Mouse (Mus musculus) cortical plate, adult 2 months (tissue): ENCODE data around the gene Tmem25.

Experiments
- CTCF ChIP-seq: fragments of 200-500 bp; IDR thresholded peaks from 2 replicates; pipeline ENCODE4 v1.5.1; 2011; ENCODE audit warnings: mild to moderate bottlenecking, control low read depth, low read length; ENCODE audit not compliant: insufficient read depth; ENCODE audit errors: extremely low read depth
- POLR2A ChIP-seq: fragments of 200-500 bp; IDR thresholded peaks from 2 replicates; pipeline ENCODE4 v1.6.1; 2011; ENCODE audit warnings: mild to moderate bottlenecking, low read length, control low read depth; ENCODE audit not compliant: insufficient read depth; ENCODE audit errors: extremely low read depth

GRCm38 (mm10) chr9:44819920-44820827 lies 21.1 kb upstream of the Tmem25 start:
- TF ChIP-seq CTCF (no peak), POLR2A (no peak)
